Mouse (Mus musculus) naive thymus-derived CD4-positive, alpha-beta T cell, adult 2 months (primary cell): Measurements from ENCODE around the gene 1700016D06Rik.
"Not testable (repeated sequence)": the region's sequence is repeated elsewhere in the genome, so short reads cannot be mapped to it uniquely, and the experiment has no call there.

ENCODE experiments used
- DNase-seq: peaks from one replicate; pipeline ENCODE4 v3.0.0-alpha.2; 2011; ENCODE audit warnings: low read depth

Gene 1700016D06Rik

DNA sequence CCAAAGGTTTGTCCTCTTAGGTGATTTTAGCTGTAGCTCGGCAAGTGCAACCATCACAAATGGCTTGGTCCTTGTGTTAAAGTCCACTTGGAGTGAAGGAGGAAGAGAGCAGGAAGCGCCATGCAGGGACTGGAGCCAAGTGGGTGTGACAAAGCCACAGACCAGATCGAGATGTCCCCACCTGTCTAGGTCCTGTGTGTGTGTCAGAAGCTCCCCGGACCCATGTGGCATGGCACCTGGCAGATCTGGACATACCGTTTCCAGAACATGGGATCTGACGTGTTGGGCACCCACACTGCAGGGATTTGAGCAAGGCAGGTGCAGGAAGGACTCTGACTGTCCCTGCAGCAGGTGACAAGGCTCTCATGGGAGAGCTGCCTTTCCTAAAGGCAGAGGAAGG lies 565 bp upstream of the 1700016D06Rik start:
- no peak for DNase-seq

DNA sequence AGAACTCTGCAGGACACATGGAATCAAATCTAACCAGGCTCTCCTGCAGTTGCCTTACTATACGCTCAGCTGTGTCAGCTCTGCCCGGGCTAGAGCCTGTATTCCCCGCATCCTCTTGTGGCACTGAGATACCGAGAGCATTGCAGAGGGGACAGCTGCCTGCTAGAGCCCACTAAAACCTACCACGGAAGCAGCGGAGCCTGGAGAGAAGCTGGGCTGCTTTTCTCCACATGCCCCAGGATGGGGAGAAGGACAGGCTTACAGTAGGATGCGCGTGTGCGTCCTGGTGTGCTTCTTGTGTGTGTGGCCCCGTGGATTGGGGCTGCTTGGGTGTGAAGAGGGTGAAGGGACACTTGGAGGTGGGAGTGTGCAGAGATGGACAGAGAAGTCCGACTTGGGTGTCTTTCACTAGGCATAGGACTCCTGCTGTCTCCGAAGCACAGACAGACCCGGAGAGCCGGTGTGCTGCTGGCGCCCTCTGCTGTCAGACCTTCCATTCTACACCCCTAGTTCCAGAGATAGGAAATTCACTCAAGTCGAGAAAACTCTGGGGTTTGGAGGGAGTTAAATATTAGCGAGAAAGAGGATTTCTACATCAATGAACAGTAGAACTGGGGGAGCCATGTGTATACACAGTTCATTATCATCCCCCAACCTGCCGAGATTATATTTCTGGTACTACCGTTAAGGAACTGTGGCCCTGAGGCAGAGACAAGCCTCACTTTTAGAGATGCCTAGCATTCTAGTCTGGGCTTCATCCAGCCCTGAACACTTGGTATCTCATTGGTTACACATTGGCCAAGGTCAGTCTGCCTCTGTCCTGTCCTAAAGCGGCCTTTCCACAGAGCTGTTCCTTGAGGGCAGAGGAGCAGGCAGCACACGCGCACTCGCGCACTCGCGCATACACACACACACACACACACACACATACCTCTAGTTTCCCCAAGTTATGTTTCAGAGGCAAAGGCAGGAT lies 517 bp downstream of the 1700016D06Rik start:
- DNase-seq = peak; percentile 73

DNA sequence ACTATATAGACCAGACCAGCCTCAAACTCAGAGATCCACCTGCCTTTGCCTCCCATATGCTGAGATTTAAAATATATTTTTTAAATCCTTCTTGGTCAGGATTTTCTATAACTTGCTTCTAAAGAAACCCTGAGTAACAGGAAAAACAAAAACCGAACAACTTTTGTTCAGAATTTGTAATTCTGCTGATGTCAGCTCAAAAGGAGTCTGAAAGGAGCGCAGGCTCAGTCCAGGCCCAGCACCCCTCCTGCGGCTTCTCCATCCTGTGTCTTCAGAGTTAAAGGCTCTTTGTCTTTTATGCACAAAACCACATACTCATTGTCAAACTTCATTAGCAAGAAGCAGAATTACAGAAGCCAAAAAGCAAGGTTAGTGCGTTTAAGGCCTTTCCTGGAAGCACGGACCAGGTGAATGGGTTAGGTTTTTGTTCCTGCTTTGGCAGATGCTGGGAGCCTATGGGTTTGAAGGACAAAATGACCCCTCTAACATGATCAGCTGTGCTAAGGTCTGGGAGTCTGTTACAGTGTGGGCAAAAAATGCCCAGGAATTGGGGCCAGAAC lies 1.3 kb downstream of the 1700016D06Rik start:
- peak; percentile 3 for DNase-seq

DNA sequence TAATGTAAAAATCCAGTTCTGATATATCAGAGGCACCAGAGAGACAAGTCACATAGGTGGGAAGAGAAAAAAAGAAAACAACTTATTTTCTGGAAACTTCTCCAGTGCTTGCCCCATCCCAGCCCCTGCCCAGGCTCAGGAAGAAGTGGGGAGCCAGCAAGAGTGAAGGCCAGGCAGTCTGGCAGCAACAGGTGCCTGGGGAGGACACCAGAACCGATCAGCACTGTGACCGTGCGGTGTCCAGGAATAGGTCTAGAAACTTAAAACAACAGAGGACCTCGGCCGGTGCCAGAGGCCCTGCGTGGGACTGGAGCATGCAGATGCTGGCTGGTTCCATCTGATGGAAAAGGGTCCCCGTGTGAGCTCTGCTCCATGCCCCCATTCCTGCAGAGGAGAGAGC lies 3.4 kb downstream of the 1700016D06Rik start:
- DNase-seq = no peak

DNA sequence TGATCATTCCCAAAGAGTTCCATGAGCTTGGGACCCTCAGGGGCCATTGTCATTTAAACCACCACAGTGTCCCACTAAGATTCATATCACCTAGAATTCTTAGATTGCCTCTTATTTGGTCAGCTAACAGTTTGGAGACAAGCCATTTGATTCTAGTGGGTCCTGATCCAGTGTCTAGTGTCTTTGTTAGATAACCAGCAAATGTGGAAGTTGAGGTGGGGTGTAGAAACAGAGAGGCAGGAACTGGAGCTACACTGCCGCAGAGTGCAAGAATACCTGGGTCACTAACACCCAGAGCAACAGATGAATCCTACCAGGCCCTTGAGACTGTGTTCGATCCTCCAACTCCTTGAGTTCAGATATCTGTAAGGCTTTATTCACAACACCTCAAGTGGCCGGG lies 4.7 kb downstream of the 1700016D06Rik start:
- DNase-seq = no peak

DNA sequence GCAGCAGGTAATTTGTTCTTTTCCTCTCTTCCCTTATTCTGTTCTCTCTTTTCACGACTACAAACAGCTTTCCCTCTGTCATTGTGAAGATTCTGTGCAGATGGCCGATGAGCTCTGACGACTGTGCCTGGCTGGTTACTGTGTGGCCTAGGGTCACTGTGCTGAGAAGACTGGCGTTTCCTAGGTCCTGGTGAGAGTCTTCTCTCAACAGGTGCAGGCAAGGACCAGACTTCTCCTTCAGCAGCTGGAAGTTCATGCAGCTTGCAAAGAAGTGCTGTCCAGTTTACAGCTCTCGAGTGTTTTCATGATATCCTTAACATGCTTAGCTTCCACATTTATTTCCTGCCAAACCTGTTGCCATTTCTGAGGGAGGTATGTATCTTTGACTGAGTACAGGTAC lies 6.9 kb downstream of the 1700016D06Rik start:
- DNase-seq = no peak

DNA sequence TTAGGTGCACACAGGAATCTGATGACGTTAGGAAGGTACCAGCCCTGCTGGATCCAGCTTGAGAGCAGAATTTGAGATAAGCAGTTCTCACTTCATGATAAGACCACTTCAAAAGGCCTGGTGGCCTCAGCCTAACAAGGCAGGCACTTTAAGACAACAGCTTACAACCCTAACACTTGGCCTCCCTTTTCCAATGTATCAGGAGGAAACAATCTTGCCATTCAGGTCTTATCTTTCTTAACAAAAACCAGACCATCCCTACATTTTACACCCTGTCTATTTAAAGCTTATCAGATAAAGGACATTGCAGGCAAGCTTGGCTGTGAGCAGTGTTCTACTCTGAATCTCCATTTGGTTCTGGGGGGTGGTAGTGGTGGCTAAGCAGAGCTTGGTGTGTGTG lies 8.4 kb downstream of the 1700016D06Rik start:
- no peak for DNase-seq

GRCm38 (mm10) chr8:11691761-11692160 lies 9.1 kb downstream of the 1700016D06Rik start:
- DNase-seq = no peak

DNA sequence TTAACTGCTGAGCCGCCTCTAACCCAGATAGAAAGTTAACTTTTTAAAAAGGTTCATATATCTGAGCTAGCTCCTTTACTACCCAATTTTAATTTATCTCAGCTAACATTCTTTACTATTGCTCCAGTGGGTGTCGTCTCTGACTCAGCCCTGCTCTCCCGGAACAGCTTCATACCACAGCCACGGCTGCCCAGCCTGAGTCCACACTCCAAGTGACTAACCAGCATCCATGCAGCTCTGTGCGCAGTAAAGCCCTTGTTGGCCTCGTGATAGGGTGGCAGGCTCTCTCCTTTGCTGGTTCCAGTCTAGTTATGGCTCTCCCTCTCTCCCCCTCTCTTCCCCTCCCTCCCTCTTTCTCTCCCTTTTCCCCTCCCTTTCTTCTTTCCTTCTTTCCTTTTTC lies 9.6 kb downstream of the 1700016D06Rik start:
- no peak for DNase-seq

DNA sequence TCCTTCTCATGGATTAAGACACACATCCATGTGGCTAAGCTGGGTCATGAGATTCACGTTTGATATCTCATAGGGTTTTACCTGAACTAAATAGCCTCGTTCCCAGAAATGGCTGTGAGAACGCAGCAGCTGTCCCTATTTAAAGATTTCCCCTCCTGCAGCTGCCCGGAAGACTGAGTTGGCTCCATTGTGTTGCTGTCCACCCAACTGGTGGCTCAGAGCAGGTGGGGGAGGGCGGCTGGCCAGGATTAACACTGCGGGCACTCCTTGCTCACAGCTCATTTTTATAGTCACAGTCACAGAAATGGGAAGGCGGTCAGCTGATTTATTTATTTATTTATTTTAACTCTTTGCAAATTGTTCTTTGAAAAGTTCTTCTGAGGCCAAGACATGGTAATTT lies 10.9 kb downstream of the 1700016D06Rik start:
- no peak for DNase-seq

GRCm38 (mm10) chr8:11687251-11687650 lies 13.6 kb downstream of the 1700016D06Rik start:
- no peak for DNase-seq

- DNase-seq = no peak
These were observed 16.3 kb downstream of the 1700016D06Rik start for GRCm38 (mm10) chr8:11684558-11684957.

GRCm38 (mm10) chr8:11668308-11668707 lies 32.6 kb downstream of the 1700016D06Rik start:
- DNase-seq = no peak

- not testable (repeated sequence) for DNase-seq
These were observed 34.7 kb downstream of the 1700016D06Rik start for GRCm38 (mm10) chr8:11666023-11666716.

DNA sequence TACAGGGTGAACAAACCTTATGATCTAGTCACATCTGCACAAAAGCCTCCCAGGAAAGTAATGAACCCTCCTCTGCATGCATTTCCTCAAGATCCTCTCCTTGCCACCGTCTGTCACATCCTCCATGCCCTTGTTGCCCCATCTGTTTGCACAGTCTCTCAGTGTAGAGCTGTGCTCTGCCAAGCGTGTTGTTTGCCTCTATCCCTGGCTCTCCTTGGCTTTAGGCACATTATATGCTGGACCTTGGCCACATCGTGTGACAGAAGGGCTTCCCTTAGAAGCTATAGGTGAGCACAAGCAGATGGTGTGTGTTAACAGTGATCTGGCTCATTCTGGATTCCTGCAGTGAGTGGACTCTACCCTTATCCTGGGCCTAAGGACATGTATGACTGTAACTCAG lies 38.9 kb downstream of the 1700016D06Rik start:
- DNase-seq = no peak

DNA sequence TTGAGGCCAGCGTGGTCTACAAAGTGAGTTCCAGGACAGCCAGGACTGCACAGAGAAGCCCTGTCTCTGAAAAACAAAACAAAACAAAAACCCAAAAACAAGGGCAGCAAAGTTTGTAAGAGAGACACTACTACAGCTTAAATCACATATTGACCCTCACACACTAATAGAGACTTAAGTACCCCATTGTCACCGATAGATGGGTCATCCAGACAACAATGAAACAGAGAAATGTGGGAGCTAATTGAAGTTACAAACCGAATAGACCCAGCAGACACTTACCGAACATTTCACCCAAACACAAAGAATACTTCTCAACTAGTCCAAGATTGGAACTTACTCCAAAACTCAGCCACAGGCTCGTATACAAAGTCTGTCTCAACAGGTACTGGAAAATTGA lies 50.8 kb downstream of the 1700016D06Rik start:
- no peak for DNase-seq

GRCm38 (mm10) chr8:11643123-11643522 lies 57.7 kb downstream of the 1700016D06Rik start:
- DNase-seq = no peak

DNA sequence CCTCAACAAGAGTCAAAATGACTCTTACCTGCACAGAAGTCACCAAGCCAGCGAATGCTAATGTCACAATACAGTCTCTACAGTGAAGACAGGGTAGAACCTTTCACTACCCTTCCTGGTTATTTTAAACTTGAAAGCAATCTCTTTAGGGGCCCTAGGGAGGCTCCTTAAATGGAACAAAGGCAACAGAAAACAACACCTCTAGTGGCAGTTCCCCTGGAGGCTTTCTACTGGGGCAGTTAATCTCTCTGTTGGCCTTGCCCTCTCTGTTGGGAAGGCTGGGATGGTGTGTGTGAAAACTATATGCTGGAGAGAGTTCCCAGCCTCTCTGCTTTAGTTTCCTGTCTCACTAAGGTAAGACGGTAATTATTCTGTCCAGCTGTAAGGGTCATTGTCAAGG lies 60.3 kb downstream of the 1700016D06Rik start:
- no peak for DNase-seq

GRCm38 (mm10) chr8:11637531-11637930 lies 63.3 kb downstream of the 1700016D06Rik start:
- DNase-seq = no peak

DNA sequence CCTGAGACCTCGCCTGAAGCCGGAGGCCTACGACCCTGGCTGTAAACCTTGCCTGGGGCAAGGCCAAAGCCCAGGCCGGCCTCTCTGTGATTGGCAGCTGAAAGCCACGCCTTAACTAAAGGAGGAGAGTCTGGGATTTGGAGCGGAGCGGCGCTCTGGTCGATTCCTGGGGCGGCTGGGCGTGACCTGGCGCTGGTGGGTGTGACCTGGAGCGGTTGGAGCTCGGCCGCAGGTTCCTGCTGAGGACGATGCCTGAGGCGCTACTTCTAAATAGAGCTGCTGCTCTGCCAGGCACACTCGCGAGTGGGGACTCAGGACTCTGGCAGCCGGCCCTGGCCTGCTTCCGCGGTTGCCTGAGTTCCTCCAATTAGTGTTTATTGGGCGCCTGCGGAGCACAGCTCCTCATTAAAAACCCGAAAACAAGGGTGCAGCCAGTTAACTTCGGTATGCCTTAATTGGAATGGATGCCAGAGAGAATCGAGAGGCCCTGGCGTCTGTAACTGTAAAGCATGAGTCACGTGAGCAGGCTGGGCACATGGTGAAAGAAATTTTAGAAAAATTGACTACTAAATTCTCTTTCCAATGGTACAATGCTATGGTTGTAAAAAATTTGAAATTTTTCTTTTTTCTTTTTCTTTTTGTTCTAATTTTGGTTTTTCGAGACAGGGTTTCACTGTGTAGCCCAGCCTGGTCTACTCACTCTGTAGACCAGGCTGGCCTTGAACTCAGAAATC lies 64.4 kb downstream of the 1700016D06Rik start:
- peak; percentile 75 for DNase-seq

GRCm38 (mm10) chr8:11635611-11636081 lies 65.2 kb downstream of the 1700016D06Rik start, which contains the start of gene Ankrd10:
Gene Ankrd10, minus strand, starts transcription at chr8:11635757.
- DNase-seq = peak; percentile 98
